Mouse (Mus musculus) bone marrow, adult 2 months (tissue): ENCODE measurements around the gene Ccdc88b.

Source experiments
- CTCF ChIP-seq: fragments of 200-500 bp; IDR thresholded peaks from 2 replicates; pipeline ENCODE4 v1.5.1; 2011; ENCODE audit warnings: low read length, control low read depth; ENCODE audit not compliant: control insufficient read depth, insufficient read depth
- POLR2A ChIP-seq: fragments of 200-500 bp; IDR thresholded peaks from 2 replicates; pipeline ENCODE4 v1.6.1; 2011; ENCODE audit warnings: low read depth, mild to moderate bottlenecking, control low read depth, low read length, borderline replicate concordance; ENCODE audit not compliant: control insufficient read depth

- TF ChIP-seq CTCF (no peak), POLR2A (no peak)
Measured at GRCm38 (mm10) chr19:6907094-6907493, 49.1 kb upstream of the Ccdc88b start.
